Mouse (Mus musculus) frontal cortex, postnatal 36 days (tissue): ENCODE measurements around the gene Podxl.

Experiments
- DNase-seq, 2 experiments: peaks; one replicate each; pipeline ENCODE4 v3.0.0; 2022; ENCODE audit warnings: low spot score in 2 of 2

Gene Podxl

DNA sequence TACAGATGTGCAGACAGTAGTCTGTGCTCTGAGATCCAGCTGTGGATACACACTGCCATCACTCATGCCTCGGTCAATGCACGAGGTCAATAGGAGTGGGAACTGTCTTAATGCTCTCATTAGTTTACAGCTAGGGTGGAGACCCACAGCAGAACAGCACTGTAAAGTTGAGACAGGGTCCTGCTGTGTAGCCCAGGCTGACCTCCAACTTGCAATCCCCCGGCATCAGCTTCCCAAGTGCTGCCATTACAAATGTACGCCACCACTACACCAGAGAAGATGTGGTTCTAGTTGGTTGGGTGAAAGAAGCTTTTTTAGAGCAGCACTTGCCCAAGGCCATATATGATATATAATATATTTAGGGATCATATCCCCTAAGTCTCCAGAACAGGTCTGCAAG lies 40.1 kb downstream of the Podxl start:
- DNase-seq = no peak

DNA sequence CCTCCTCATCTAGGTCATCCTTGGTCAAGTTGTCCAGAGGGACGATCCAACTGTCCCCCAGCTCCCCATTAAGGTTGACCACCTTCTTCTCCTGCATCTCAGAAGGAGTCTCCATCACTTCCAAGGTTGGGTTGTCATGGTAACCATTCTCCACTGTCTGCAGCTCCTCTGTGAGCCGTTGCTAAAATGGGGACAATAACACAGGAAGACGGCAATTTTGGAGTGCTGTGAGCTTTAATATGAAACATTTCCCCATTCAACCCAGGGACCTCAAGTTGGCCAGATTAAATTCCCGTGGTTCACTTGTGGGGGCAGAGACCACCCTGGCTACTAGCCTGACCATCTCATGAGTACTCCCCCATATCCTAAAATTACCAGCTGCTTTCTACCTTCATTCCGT lies 40.7 kb downstream of the Podxl start:
- peak; percentile 55 to 69 for DNase-seq

DNA sequence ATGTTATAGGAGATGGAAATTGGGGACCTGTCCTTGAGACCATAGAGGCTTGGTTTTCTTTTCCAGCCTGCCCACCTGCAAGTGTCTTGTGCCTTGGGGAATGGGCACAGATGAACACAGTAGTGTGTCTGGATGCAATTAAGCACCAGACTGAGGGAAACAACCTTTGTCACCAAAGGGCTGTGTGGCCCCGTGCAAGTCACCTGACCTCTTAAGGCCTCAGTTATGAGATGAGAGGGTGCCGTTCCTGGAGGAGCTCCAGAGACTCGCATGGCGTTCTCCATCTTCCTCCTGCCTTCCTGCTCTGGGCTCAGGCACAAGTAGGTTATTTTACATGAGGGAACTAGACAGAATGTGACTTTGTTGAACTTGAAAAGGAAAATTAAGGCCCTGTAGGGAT lies 41.3 kb downstream of the Podxl start:
- DNase-seq = no peak

DNA sequence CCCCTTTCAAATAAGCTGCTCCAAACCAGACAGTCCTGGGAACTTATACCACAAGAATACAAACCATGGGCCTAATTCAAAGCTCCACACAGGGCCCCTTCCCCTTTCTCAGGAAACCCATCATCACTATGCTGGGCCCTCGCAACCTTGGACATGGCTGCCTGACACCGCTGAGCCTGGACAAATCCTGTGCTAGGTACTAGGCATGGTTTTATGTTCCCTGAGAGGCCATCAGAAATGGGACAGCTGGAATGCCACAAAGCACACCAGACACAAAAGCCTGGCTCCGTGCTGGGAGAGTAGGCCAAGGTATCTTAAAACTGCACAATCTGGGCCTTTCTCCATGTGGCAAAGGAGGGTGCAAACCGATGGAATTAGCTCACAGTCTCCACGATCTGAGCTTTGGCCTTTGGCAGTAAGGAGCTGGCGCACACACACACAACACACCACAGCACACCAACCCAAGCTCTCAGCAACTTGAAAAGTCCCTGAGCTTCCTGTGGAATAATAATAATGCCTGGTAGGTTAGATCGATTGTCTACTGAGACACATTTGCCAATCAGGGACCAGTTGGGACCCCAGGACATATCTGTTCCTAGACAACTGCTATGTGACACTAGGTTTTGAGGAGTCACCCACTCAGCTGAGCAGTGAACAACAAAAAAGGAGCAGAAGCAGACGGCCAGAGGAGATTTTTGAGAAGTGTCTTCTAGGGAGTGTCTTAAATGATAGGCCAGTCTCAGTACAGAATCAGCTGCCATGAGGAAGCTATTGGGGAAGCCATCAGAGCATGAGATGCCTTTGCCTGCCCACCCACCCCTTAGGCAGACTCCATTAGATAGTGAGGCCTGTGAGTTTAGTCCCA lies 42.1 kb downstream of the Podxl start:
- DNase-seq = no peak

DNA sequence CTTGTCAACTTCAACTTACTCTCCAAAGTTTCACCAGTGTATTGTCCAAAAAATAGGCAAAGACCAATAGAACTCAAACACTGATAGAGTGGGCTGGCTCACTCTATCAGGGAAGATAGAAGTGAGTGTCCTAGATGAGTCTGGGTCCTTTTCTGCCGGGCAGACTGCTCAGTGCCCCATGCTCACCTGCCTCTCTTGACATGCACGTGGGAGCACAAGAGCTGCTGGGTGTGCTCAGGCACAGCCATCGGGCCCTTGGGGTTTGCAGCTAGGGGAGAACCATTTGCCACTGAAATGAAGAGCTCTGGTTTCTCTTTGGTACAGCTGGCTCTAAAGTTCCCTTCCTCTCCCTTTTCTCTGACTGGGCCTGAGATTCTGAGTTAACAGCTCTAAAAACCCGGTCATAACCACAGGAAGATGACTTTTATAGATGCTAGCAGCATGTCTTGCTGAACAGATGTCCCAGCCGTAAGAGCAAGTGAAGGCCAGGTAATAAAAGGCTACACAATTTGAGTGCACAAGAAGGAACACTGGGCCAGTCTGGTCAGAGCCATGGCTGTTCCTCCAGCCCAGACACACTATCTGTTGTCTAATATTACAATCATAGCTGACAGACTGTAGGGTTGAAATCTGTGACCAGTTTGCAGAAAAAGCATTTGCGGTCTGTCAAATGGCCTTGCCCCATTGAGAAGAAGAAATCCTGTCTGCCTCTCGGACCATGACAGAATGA lies 43.1 kb downstream of the Podxl start:
- peak in 1 of 2 experiments; percentile 11 for DNase-seq

DNA sequence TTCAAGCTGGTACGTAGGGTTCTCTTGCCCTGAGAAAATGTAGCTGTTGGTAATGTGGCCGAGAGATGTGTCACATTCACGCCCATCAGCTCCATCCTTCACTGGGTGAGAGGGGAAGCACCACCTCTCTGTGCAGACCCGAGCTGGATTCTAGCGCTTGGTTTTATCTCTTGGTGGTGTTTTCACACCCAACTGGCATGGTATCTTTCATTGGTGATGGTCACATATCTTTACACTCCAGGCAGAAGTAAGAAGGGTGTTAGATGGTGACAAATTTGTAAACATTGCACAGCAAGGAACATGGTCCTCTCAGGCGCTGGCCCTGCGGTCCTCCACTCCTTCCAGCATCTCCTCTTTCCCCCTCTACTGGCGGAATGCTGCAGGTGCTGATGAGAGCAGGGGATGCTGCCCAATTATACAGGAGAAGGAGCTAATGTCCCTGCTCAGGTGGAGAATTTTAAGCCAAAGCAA lies 44.7 kb downstream of the Podxl start:
- peak in 1 of 2 experiments; percentile 40 for DNase-seq

DNA sequence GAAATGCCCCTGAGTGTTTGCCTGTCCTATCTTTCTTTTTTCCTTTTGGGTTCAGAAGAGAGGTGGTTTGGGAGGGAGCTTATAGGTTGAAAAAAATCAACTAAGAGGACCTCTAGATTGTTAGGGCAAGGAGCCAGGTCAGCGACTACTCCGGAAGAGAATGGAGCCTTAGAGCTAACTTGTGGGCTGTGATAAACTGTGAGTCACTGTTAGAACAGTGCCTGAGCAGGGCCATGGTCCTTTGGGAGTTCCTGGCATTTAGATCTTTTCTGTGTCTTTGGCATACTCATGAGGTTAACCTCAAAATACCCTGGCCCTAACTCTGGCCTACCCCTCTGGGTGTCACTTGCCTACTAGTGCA lies 45.5 kb downstream of the Podxl start:
- DNase-seq = no peak

DNA sequence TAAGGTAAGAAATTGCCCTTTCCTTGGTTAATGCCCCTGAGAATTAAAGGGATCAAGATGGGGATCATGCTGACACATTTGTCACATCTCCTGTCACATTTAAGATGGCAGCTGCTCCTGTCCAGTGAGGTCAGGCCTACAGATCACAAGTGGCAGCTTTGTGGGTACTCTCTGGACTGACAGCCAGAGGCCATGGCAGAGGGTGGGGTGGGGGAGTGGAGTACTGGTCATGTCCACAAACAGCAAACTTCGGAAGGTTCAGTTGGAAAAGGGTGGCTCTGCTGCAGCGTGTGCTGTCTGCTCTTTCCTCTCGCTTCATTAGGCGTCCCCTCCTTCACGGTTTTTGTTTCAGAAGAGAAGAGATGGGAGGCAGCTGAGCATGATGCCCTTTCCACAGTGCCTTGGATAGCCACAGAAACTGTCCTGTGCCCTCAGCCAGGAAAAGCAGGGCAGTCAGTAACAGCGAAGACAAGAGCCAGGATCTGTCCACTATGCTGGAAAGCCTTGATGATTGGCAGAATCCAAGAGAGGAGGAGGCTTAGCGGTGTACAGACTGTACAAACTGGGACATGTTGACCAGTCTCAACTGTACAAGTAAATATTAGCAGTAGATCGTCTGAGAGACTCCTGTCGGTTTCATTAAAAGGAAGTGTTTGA lies 46.0 kb downstream of the Podxl start:
- DNase-seq = no peak

DNA sequence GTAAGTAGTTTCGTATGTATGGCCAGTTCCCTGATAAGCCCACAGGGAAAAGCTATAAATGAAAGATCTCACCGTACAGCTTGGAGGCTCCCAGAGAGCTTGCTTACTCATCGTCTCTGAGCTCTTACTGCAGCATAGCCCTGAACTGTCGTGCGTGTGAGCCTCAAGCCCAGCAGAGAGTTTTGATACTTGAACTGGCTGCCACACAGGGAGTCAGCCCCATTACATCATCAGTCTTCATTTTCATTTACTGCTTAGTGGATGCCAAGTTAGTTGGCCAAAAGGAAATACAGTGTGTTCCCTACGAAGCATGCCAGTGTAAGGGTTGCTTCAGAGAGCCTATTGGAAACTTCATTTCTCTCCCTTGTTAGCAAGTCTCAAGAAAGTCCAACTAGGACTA lies 50.1 kb downstream of the Podxl start:
- DNase-seq = no peak

DNA sequence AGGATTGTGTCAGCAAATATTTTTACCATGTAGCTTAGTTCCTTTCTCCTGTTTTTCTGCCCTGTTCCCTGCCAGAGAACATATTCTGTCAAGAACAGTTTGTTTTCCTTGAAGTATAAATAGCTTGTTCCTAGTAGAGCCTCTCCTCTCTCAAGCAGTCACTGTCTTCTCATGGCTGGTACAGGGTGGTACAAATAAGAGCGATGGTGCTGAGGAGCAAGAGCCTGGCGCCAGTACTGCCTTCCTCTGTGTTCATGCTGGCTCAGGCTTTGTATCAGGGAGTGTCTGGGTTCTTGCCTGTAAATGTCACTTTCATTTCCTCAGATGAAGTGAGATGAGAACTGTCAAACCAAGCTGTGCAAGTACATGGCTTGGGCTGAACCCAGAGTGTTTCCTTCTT lies 61.2 kb downstream of the Podxl start:
- DNase-seq = no peak

DNA sequence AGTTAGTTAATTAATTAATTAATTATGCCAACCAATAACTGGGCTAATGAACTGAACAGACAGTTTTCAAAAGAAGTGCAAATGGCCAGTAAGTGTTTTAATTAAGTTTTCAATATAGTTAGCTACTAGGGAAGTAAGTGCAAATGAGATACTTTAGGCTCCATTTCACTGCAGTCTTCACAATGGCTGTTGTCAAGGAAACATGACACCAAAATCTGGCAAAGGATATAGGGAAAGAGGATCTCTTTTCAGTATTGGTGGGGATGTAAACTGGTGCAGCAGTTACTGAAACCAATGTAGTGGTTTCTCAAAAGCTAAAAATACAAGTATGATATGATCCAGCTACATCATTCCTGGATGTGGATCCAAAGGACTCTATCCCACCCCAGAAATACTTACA lies 63.1 kb downstream of the Podxl start:
- no peak for DNase-seq

DNA sequence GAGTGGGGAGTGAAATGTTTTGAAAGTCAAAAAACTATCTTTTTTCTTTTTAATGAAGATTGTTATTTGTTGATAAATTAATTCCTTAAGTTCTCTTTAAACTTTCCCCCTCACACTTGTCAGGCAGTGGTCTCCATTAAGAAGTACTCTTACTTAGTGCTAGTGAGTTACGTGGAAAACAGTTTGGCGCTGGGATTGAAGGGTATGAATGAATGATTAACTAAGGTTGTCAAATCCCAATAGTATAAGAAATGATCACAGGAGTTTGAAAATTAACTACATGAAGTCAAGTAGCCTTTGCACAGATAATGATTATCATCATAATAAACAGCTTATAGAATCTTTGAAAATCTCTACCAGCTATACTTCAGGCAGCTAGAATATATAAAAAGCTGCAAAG lies 63.5 kb downstream of the Podxl start:
- DNase-seq = no peak

DNA sequence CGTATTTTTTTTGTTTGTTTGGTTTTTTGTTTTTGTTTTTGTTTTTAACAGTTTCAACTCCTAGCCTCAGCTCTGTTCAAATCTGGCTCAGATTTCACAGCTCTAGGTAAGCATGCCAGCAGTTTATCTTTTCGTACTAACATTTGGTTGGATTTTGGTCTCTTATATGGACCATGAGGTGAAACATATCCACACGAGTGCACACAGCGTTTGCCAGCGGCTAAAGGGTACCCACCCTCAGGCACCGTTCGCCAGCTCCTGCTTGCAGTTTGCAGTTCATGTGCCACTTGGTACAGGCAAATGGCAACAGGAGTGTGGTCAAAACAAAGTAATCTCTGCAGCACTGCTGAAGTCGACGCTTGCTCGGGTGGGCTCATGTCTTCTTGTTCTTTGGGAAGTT lies 63.9 kb downstream of the Podxl start:
- no peak for DNase-seq

DNA sequence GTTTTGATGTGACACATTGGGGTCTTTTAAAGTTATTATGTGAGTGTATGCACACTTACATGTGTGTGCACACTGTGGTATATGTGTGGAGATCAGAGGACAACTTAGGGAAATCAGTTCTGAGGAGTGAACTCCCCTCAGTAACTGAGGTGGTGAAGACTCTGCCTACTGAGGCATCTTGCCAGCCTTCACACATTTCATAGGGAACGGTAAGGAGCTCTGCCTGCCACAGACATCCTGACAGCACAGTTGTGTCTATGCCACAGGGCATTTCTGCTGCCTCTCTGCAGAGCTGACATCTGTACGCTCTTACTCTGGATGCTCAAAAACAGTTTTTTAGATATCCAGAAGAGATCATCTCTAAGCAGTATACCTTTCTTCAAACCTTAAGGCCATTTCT lies 67.6 kb downstream of the Podxl start:
- no peak for DNase-seq

DNA sequence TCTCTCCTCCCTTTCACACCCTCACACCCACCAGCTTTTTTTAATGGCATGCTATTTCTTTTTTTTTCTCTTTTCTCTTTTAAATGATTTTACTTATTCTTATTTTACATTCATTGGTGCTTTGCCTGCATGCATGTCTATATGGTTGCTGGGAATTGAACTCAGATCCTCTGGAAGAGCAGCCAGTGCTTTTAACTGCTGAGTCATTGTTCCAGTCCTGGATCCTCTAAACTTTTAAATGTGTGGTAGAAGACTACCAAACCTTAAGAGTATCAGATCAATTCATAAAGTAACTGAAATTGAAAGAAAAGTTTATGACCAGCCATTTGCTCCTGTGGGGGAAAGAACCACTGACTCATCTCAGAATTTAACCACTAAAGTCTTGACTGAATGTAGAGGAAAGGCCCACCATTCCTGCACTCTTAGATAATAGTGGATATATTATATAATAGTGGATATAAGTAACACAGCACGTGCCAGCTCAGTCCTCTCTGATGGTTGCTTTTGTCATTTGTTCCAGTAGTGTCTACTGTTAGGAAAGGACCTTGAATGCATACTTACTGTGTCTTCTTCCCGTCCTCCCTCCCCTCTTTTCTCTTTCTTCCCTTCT lies 68.6 kb downstream of the Podxl start:
- no peak for DNase-seq

DNA sequence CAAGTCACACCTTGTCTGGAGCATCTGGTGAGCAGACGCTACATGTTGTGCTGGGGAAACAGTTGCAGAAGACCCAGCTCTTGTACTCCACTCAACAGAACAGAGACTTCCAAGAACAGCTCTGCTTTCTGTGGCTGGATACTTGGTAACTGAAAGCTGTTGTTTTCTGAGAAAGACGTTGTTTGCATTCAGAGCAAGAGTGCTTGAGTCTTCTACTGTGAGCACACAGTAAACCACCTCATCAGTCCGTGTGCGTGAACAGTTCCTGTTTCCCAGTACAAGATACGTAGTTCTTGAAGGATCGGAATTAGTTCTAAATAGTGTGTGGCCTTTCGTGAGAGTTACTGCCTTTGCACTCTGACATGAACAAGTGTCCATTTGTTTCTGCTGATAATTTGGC lies 73.8 kb downstream of the Podxl start:
- no peak for DNase-seq

DNA sequence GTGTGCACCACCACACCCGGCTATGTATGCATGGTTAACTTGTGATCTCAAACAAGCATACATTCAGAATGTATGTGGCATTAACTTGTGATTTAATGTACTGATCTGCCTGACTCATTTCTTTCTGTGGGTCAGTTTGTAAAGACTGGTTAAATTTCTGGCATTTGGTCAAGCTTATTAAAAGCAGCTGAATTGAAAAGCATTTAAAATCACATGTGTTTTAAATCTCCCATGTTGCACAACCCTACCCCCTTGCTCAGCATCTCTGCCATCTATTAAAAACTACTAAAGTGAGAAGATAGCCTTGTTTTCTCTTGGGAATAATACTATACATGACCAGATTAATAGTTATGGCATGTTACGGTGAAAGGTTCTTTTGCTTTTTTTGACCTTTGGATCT lies 77.2 kb downstream of the Podxl start:
- no peak for DNase-seq

DNA sequence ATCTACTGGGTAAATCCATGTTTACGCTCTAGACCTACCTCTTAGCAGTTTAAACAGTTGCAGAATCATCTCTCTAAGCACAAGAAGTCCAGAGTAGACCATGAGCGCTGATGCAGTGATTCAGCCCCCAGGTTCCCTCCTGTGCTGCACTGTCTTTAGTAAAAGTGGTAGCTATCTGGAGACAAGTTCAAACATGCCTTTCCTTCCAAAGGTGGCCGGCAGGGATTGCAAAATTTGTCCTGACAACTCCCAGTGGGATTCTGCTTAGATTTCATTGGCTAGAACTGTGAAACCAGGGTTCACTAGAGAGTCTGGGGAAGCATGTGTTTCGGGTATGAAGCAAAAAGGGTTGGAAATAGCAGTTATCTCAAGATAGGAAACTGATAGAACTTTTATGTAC lies 83.8 kb downstream of the Podxl start:
- DNase-seq = no peak

DNA sequence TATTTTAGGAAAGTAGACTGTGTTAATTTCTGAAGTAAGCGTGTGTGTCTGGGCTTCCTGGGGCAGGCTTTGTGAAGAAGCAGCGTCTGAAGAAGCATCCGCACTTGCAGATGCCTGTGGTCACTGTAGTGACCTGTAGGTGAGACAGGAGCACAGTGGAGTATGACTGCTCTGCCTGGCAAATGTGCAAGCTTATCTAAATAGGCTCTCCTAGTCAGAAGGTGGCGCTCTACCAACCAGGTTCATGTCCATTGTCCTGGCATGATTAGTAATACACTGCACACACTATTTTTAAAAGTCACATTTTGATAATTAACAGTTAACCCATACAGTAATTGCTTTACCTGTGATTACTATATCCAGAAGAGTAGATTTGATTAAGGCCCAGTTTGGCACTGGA lies 85.6 kb downstream of the Podxl start:
- DNase-seq = no peak
